Mouse (Mus musculus) lung, postnatal 0 days (tissue): Measurements from ENCODE around the gene Rbm20.

Source experiments
- CTCF ChIP-seq: IDR thresholded peaks from 2 replicates; pipeline ENCODE4 v1.5.1; 2016; ENCODE audit warnings: antibody characterized with exemption, mild to moderate bottlenecking
- EP300 ChIP-seq: IDR thresholded peaks from 2 replicates; pipeline ENCODE4 v1.6.1; 2016; ENCODE audit warnings: antibody characterized with exemption, mild to moderate bottlenecking, control low read depth

- TF ChIP-seq CTCF (no peak), EP300 (no peak)
Measured at GRCm38 (mm10) chr19:53809185-53809861, 132.2 kb downstream of the Rbm20 start.
